Mouse (Mus musculus) kidney, adult 9 months (tissue): Measurements from ENCODE around the gene Slit3.

Experiments
- DNase-seq: peaks from one replicate; pipeline ENCODE4 v3.0.0; 2022

Slit3 gene

DNA sequence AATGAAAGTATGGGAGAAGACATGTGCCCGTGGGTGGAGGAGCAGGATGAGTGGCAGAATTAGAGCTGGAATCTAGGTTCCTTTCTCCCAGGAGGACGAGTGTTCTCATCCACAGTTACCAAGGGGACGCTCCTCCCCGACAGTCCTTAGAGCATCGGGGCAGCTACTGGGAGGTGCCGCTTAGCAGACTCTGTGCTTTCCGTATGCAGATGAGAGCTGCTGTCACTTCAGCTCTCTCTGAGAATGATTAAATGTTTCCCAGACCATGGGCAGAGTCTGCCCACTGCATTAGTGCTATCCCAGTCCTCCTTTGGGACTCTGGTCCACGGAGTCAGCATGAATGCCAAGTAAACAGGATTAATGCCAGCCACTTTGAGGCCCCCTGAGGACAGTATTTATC, 359.1 kb downstream of the Slit3 start:
- DNase-seq = no peak

DNA sequence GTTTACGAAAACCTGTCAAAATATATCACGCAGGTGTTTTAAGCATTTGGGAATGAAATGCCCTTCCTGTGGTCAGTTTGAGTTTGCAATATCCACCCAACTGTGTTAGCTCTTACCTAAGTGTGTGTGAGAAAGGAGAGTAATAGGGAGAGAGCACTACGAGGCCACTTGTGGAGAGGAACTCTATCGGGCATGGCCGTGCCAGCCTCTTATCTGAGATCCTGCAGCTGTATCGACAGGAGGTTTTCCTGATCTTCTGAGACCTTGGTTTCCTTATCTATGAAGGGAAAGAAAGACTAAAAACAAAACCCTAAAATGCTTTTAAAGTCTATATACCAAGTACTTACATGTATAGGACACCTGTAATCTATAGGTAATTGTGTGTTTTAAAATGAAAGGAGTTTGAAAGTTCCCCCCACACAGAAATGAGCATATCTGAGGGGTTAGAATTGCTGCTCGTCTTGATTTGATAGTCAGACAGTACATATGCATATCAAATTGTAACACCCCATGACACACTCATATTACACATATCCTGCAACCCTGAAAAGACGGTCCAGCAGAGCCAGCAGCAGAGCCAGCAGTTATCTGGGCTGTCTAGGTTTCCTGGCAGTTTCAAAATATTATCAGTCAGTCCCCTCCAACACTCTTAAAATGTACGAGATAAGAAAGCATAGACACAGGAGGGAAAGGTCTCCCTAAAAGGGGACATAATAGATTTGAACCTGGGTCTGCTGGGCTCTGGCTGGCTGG, 360.8 kb downstream of the Slit3 start:
- DNase-seq = no peak

- DNase-seq = no peak
These were observed 366.9 kb downstream of the Slit3 start for GRCm38 (mm10) chr11:35487966-35488365.

DNA sequence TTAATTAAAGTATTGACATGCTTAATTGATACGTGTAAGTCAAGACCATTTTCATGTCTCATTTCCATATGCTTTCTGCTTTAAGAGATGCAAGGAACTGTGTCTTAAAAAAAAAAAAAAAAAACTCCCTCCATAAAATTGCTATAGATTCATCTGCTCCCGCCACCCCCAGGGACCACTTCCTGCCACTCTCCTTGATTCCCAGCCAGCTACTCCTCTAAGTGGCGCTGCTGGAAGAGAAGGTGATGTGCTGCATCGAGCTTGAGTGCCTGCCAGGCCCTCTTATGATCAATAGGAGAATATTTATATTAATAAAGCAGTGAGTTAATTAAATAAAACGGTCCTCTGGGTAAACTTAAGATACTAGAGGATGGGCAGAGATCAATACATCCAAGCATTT, 370.7 kb downstream of the Slit3 start:
- no peak for DNase-seq

GRCm38 (mm10) chr11:35496874-35497273, 375.9 kb downstream of the Slit3 start:
- no peak for DNase-seq

- DNase-seq = no peak
These were observed 376.9 kb downstream of the Slit3 start for GRCm38 (mm10) chr11:35497961-35498360.

DNA sequence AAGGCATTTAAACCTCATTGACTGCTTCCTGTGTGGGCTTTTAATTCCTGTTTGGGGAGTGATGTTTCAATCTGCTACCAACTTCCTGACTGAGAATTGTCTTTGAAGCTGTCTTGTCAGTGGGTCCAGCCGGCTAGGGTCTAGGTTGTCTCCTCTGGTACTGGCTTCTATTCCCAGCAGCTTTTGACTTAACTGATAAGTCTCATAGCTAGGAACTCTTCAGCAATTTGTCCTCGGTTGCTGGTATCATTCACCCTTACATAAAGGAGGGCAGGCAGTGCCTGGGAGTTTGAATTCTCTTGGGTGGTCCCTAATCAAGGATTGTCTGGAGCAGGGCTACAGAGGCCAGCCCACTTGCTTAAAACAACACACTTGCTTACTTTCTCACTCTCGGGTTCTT, 381.1 kb downstream of the Slit3 start:
- no peak for DNase-seq

DNA sequence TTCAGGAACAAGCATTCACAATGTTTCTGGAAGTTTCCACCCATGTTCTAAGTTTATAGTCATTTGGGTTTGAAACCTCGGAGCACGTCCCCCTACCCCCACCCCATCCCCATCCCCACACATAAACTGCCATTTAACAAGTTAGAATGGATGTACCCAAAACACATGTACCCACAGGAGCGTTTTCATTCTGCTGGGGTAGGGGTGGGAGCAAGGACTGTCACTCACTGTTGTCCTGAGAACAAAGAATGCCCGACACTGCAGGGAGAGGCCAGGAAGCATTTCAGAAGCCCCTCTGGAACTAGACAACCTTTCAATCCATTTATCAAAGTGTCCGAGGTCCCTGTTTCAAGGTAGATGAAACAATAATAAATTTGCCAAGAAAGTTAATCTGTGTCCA, 383.0 kb downstream of the Slit3 start:
- no peak for DNase-seq

GRCm38 (mm10) chr11:35504916-35505315, 383.9 kb downstream of the Slit3 start:
- no peak for DNase-seq

DNA sequence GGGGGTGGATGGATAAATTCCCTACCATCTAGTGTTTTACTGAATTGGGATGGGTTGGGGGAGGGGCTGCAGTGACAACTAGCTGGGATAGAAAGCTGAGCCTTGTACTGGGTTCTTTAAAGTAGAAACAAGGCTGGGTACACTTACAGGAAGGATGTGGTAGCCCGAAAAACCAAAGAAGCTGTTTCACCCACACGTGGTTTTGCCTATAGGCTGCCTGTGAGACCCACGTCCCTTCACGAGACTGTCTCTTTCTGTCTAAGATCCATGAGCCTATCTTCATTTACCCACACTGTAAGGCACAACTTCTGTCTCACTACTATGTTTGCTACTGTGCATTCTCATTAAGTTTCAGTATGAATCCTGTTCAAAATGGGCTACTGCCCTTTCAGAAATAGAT, 384.3 kb downstream of the Slit3 start:
- no peak for DNase-seq

DNA sequence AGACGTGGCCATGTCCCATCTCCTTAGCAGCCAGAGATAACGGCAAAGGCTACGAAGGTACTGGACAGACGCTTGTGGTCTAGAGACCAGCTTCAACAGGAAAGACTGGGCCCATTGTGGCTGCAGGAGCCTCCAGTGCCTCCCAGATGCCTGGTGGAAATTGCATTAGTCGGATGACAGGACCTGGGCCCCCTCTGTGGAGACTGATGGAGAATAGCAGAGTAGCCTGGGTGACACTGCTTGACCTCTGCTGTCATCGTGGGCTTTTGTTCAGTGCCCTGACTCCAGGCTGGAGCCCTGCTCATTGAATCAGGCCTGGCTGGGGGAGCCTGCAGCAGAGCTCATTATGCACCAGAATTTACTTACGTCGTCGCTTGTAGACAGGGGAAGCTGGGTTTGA, 384.8 kb downstream of the Slit3 start:
- DNase-seq = no peak

GRCm38 (mm10) chr11:35507781-35508390, 386.9 kb downstream of the Slit3 start:
- no peak for DNase-seq

DNA sequence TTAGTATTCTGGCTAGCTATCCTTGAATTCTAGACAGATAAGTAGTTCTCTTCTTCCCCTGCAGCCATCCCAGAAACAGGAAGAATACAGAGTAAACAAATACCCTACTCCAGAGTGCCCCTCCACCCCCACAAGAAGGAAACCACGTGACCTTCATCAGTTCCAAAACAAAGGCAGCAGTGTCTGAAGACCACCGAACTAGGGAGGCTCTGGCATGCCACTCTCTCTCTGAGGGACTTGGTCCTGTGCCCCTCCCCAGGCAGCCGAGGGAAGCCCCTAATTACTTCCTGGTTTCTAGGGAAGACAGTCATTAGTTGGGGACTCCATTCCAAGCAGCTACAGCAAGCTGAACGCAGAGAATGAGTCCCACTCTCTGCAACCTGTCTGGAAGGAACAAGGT, 391.7 kb downstream of the Slit3 start:
- no peak for DNase-seq

- no peak for DNase-seq
These were observed 392.3 kb downstream of the Slit3 start for GRCm38 (mm10) chr11:35513343-35513742.

- no peak for DNase-seq
These were observed 401.9 kb downstream of the Slit3 start for GRCm38 (mm10) chr11:35522802-35523452.

DNA sequence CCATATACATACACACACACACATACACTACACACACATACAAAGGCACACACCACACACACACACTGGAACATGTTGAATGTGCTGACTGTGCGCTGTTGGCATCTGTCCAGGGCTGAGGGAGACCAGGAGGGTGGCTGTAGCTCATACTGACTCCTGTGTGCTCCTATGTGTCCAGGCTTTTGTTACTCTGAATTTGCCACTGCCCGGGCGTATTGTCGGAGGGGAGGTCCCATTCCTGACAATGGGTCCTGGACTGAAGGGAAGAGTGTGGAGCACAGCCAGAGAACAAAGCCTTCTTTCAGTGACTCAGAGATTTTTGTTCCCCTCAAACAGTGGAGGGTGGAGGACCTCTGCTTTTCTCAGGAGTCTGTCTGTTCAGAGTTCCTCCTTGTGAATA, 402.7 kb downstream of the Slit3 start:
- DNase-seq = no peak

GRCm38 (mm10) chr11:35526219-35526762, 405.3 kb downstream of the Slit3 start:
- DNase-seq = no peak

DNA sequence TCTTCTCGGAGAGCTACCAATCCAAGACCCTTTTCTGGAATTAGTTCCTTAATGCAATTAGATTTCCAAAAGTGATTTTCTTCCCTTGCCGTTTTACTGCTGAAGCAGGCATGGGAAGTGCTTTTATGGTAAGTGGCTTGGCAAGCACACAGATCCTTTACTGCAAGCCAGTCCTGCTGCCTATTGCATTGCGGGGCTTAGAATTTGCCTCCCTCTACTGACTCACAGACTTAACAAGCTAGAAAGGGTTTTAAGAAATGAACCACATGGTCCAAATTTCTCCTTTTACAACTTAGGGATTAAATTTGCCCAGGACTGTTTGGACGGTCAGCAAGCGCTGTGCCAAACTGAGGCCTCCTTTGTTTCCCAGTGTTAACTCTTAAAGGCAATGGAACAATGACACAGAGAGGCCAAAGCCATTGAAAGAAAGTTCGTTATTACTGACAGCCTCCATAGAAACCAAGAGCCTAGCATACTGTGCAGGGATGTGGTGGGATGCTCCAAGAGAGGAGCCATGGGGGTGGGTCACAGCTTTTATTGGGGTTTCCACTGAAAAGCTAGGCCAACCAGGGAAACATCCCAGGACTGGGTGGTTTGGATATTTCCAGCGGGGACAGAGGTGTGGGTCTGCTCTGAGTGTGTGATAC, 406.9 kb downstream of the Slit3 start:
- no peak for DNase-seq

DNA sequence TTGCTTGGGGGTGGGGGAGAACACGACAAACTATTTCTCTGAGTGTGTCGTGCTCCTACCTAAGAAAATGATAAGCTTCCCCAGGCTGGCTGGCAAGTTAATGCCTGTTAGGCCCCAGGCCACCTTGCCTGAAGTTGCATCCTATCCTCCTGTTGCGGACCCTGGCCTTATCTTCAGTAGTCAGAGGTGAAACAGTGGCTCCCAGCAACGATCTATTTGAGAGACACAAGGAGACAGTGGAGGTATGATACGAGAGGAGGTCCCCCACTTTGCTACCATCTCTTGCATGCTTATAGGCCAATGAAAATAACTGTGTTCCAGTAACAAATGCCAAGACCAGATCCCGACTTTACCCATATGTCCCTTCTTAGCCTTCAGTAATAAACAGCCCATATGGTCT, 414.0 kb downstream of the Slit3 start:
- no peak for DNase-seq

DNA sequence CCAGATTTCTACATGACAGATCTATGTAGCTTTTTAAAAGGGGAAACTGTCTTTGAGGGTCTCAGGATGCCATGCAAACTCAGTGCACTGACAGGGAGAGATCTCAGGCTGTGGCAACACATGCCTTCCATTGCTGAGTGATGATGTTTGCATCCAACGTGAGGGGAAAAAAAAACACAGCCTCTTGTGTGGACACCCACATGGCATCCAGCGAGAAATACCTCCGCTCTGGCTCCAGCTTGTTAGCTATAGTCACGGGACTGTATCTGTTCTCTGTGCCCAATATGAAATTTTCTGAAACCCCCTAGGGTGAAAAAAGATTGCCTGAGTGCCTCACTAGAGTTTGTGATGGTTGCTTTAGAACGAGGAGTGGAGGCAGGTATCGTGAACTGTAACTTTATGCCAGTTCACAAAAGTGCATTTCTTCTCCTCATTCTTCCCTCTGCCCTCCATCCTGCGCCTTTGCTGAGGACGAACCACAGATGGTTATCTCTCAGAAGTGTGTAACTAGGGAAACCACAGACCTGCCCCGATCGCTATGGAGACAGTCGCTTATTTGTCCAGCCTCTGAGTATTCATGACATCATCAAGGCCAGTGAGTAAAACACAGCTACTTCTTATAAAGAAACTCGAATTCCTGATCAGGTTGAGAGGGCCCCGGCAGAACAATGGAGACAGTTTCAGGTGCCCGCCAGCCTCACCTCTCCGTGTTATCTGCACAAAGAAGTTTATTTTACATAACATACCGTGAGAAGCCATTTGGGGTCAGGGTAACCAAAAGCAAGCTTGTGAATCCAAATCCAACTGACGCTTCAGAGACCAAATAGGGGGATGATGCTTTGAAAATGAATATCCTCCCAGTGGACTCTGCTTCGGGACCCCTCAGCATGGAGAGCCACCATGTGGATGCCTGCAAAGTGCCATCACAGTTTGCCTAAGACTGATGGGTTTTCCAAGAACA, 416.4 kb downstream of the Slit3 start:
- DNase-seq = no peak

- no peak for DNase-seq
These were observed 421.7 kb downstream of the Slit3 start for GRCm38 (mm10) chr11:35542731-35543130.
